Mouse (Mus musculus) adrenal gland, adult (tissue): ENCODE measurements around the gene Smap2.
A peak's percentile ranks its signal among the peaks of the same experiment; 100 is the strongest.

Experiments
- DNase-seq, 2 experiments: peaks; one replicate each; pipeline ENCODE4 v3.0.0; 2022 to 2023; ENCODE audit warnings: low spot score in 1 of 2; ENCODE audit not compliant: inconsistent age in 2 of 2

Gene Smap2

DNA sequence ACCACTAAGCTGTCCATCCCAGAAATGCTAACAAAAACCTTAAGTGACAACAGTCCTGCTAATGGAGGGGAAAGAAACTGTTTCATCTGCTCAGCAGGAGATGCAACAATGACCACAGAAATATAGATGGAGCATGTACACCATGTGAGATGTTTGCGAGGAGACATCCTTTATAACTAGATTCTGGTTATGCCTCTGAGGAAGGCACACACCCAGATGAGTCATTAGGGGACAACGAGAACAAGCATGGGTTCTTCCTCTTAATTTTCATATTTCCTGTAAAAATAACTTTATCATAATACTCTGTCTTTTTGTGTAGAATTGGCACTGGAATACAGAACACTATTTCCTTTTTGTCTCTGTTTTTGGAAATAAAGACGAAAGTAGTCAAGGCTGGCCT lies 38.8 kb downstream of the Smap2 start:
- no peak for DNase-seq

DNA sequence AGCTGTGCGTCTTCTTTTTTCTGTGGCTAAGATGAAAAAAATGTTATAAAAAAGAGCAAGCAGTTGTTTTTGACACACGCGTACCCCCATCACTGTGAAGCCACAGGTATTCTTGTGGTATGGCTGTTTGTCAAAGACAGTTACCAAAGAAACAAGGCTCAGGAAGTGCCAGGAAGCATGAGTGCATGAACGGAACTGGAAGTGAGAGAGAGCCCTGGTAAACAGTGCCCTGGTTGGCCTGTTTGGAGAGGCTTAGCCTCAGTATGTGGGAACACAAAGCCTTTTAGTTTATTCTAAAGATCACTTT lies 41.7 kb downstream of the Smap2 start:
- DNase-seq, result no peak

DNA sequence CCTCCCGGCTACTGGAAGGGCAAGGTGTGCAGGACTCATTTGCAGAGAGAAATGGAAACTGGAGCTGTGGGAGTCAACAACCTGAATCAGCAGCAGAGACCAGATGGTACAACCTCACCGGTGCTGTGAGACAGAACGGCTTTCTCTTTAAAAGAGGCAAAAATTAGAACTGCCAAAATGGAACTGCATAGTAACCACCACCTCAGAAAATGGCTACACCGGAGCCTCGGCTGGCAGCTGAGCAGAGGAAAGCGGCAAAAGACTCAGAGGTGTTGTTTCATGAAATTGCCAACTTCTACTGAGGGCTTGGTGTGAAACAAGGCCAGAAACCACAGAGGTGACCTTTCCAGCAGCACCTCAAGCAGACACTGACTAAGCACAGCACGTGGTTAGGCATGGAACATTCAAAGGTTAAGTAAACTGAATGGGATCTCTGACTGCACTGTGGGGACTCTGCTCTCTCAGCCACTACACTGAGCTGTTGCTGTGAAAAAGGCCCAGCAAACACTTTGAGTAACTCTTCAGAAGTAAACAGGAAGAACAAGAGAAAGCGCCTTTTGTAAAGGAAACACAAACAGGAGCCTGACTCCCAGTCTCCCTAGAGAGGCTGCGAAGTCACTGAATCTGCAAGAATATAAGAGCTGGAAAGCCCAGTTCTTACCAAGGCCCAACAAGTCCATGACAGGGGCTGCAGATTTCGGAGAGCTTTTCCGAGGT lies 42.2 kb downstream of the Smap2 start:
- DNase-seq, result peak; percentile 64 to 74

DNA sequence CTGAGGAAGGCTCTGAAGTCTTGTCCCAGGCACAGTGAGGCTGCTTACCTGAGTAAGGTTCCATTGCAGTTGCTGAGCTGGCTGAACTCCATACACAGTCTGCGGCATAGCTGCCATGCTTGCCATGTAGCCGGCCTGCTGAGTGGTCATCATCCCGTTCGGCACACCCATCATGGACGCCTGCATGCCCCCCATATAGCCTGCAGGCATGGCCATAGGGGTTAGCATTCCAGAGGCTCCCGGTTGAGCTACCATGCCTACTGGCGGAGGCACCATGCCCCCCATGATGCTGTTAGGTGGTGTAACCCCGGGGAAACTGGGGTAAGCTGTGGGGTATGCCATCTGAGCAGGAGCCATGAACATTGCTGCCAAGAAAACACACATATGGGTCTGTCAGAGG lies 45.2 kb downstream of the Smap2 start:
- DNase-seq, result no peak

DNA sequence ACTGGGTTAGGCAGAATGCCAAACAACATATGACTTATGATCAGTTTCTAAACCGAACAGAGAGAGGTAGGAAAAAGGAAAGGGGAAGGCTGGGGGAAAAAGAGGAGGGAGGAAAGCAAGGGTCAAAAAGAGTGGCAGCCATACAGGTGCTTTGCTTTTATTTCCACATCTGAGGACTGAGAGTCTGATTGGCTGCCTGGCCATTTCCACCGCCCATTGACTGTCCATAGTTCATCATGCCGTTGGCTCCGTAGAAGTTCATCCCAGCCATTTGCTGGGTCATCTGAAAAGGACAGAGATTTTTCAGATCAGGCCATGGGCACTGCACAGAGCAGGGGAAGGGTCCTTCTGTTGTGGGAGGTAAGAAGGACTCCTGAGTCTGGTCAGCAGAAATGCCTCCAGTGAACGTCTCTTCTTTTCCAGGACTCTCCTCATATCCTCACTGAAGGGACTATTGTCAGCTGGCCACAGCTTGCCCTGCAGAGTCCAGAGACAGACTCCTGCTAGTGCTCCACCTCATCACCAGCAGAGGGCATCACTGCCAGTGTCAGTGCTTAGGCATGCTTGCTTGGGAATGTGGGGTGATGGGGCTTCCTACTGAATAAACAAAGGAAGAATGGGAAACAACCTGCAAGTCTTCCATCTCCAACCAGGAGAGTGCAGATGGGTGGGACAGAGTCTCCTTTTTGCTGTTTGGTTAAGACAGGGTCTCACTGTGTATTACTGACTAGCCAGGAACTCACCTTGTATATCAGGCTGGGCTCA lies 47.5 kb downstream of the Smap2 start:
- DNase-seq, result peak; percentile 29 to 67

DNA sequence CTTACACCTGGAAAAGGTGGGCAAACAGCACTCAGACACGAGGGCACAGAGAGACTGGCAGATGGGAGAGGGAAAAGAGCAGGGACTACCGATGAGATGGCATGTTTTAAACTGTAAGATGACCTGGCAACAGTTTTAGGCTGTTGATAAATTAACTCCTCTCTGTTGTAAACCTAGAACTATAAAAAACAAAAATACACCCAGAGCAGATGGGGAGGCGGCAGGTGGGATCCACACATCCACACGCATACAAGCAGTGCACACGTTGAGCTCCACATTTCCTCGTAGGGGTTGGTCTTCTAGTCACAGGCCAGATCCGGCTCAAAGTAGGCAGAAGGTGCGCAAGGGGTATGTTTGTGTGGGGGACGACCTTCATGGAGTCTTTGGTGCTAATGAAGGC lies 48.6 kb downstream of the Smap2 start:
- DNase-seq, result peak in 1 of 2 experiments; percentile 17

DNA sequence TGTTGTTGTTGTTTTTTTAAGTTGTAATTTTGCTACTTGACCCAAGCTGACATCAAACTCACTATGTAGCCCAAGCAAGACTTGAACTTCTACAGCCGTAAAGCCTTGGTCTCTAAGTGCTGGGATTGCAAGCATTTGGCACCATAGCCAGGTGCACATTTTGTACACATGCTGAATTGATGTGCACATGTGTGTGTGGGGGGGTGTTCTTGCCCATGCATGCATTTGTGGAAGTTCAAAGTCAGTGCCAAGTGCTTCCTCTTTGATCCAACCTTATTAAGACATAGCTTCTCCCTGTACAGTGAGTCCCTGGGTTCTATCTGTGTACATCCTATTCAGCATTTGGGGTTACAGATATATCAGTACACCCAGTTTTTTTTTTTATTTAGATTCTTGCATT lies 61.5 kb downstream of the Smap2 start:
- no peak for DNase-seq

DNA sequence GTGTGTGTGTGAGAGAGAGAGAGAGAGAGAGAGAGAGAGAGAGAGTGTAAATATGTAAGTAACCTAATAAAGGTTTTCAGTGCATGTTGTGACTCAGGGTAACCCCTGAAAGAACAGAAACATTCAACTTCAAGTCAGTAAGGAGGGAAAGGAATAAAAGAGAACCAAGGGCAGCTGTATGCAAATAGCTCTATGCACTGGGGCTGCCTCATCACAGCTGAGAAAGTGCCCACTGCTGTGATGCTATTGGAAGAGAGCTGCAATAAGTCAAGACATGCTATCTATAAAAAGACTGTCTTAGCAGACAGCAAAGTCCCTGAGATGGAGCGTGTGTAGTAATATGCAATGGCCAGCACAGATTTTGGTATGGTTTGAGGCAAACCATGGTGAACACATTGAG lies 63.4 kb downstream of the Smap2 start:
- no peak for DNase-seq

DNA sequence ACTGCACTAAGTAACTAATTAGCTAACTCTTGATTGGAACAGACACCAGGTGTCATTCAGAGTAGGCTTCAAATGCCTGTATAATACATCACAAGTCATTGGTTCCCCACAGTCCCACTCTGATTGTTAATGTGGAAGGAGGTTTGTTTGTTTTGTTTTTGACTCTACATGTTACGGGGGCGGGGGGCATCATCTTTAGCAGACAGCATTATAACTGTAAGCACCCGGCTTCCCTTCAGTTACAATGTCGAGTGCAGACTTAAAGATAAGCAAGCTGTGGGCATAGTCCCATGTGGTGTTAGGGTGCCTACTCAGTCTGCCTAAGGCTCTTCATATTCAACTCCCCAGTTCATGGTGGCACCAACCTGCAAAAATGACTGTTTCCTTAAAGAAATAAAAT lies 64.0 kb downstream of the Smap2 start:
- DNase-seq, result no peak

DNA sequence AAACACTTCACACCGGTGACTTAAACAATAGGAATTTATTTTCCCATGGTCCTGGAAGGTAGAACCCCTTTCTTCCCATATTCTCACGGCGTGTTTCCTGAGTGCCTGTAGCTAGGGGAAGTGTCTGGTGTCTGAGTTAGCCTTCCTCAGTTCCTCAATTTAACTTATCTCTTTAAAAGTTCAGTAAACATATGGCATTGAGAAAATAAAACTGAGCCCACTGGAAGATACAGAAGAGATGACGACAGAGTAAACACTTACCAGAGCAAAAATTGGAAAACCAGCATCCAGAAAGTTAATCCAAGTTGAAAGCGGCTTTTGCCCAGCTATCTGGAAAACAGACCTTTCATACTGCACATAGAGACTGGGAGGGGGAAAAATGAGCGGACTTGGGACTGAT lies 64.9 kb downstream of the Smap2 start:
- DNase-seq, result no peak

DNA sequence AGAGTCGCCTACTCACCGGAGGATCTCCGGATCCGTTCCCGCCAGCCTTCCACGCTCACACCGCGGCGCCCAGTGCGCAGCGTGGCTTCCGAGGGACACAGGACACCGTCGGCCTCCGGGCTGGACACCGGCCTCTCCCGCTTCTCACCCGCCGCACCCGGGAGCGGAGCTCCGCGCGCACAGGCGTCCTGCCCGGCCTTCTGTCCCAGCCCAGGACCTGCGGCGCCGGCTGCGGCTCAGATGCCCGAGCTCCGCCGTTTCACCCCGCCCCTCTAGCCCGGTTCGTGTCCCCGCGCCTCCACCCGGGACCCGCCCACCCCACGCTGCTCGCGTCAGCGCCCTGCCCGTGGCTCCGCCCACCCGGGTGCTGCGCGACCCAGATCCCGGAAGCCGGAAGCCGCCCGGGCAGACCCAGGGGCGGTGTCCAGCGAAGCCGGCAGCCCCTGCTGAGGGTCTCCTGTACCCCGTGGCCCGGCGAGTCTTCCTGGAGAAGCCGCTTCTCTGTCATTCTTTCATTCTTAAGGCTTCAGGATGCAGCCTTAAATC lies 65.5 kb downstream of the Smap2 start, which contains the start of gene Zfp69:
Gene Zfp69, minus strand, starts transcription at position 272 of the 546 bp plus-strand sequence.
- peak; percentile 93 to 97 for DNase-seq

DNA sequence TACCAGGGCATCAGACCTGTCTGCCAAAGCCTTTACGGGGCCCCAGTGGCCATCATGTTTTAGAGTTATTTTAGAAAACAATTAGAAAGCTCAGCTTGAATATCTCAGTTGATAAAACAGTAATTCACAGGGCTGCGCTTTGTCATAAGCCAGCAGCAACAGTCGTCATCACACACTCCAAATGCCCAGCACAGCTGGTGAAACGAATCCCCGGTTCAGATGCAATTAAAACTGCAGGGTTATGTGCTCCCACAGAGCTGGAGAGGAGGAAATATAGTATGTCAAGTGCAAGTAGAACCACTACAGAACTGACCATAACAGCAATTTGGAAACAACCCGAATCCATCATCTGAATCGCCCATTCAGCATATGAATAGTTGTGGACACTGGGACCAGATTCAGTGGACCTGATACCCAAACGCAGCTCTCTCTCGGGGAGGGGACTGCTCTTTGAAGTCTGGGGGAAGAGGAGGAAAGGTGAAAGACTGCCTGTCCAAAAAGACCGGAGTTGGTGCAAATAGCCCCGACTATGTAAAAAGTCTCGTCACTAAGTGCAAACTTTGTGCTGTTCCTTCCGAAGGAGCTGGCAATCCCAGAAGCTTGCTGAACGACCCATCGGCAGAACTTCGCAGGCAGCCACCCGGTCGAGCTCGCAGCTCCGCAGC lies 66.2 kb downstream of the Smap2 start:
- no peak for DNase-seq

DNA sequence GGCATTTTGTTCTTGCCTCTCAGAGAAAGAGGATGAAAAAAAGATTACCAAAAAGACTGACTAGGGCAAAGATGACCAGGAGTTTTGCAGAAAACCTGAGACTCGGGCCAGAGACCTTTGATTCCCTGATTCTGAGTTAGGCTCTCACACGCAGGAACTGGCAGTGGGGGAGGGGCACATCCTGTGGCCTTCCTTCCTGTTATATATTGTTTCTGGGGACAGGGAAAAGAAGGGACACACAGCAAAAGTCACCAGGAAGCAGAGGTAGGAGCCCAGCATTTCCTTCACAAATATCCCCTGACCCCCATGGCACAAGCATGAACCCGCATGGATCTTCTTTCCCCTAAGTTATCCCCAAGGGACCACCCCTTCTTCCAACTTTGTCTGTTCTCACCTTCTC lies 68.1 kb downstream of the Smap2 start:
- DNase-seq, result peak; percentile 29 to 51

DNA sequence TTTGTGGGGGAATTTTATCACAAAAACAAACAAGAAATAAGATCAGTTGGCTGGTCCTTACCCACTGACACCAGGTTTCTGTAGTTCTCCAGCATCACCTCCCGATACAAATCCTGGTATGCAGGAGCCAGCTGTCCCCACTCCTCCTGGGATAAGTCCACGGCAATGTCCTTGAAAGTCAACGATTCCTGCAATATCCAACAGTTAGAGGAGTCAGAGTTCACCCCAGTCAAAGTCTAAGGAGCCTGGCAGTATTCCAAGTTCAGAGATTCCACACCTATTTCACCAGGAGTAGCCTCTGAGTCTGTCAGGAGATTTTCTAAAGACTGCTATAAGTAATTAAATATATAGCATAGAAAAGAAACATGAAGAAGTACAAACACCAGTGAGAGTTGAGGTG lies 82.0 kb downstream of the Smap2 start:
- DNase-seq, result no peak

DNA sequence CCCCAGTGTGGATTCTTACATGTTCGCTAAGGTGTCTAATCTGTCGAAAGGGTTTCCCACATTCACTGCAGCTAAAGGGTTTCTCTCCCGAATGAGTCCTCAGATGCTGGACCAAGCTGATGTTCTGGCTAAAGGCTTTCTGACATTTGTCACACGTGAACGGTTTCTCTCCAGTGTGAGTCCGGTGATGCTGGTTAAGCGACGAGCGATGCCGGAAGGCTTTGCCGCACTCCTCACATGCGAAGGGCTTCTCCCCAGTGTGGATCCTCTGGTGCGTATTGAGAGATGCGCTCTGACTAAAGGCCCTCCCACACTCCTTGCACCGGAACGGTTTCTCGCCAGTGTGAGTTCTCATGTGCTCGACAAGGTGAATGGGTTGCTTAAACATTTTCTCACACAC lies 86.3 kb downstream of the Smap2 start:
- no peak for DNase-seq

DNA sequence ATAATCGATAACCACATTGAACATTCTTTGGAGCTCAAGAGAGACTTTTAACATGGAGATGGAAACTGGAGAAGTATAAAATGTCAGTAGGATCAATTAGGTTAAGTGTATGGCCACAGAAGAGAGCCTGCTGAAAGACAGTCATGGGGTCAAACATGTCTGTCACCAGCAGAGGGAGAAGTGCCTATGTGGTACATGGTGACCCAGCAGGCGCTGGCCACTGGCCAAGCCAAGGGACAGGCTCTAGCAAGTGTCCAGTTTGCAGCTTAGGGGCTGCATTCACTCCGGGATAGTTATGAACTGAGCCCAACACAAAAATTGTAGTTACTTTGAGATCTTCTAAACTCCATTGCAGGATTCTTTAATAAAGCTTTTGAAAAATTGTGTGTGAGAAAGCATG lies 88.4 kb downstream of the Smap2 start:
- peak in 1 of 2 experiments; percentile 64 for DNase-seq

DNA sequence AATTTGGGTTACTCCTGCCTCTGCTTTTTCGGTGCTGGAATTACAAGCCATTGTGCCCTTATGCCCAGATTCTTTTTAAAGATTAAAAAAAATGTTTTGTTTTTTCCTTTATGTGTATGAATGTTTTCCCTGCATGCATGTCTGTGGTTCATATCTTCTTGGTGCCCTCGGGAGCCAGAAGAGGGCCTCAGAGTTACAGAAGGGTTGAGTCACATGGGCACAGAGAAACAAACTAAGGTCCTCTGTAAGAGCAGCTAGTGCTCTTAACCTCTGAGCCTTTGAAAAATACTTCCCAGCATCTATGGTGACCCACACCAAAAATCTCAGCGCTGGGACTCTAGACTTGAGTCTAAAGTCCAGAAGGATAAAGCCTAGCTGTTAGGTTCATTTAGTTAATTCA lies 91.7 kb downstream of the Smap2 start:
- peak; percentile 48 to 78 for DNase-seq

DNA sequence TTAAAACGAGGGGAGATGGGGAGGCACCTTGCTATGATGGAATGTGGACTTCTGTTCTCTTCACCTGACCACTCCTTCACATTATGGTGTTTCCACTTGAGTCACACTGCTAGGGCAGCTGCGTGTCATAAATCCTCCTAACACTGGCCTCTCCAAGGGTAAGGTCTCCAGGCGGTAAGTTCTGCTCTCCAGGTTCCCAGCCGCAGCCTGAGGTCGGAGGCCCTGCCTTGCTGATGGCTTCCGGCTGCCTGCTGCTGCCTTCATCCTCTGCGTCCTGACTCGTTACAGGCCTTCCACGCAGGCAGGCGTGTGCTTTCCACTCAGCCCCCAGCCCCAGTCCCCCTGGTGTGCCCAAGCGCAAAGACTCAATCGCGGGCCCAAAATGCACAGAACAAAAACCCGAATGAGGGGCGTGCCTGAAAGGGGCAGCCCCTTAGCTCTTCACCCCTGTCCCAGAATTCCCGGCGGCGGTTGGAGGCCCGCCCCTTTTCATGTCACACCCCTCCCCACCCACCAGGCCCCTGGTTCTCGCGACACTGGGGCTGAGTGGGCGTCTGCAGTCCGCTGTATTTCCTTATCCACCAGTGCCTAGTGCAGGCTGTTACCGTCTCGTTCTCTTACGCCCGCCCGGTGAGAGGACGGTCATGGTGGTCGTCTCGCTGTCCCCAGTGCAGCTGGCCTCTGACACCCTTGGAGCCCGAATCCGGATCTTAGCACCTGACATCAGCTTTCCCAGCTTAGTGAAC lies 92.3 kb downstream of the Smap2 start, which contains the start of gene Exo5:
Gene Exo5, minus strand, starts transcription at position 464 of the 746 bp plus-strand sequence.
- DNase-seq, result peak; percentile 93 to 97

DNA sequence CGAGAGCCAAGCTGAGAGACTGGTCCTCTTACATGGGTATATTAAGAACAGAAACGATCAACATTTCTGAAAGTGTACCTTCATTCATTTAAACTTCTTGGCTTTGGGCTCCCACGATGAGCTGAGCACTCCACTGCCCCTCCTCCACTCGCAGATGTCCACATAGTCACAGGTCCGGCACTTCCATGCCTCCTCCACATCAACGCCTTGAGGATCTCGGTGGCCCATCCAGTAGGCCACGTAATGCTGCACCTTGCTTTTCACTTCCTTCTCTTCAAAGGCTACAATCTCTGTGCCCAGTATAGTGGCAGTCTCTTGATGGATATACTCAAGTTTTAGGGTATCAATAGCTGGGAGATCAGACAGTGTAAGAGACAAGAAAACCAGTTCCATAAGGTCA lies 95.6 kb downstream of the Smap2 start:
- no peak for DNase-seq
